Mouse (Mus musculus) adrenal gland, adult 10 weeks (tissue): ENCODE results near the gene Heg1. TPM values are rescaled to one million over a fixed set of nuclear protein-coding genes. Genes with fewer than 3 reads are reported as not detected.

Source experiments
- polyA plus RNA-seq: library from polyadenylated mRNA; stranded (reverse); fragments of 350-450 nt; fragmentation: Illumina TruSeq; extraction: RNeasy Lipid Tissue Mini Kit (QIAGEN cat#74804); gene quantifications from one replicate; pipeline ENCODE4 v1.2.3, GENCODE M21; 2014; ENCODE audit warnings: low read depth, low replicate concordance

Gene Heg1
- 32.8 TPM for polyA plus RNA-seq

DNA sequence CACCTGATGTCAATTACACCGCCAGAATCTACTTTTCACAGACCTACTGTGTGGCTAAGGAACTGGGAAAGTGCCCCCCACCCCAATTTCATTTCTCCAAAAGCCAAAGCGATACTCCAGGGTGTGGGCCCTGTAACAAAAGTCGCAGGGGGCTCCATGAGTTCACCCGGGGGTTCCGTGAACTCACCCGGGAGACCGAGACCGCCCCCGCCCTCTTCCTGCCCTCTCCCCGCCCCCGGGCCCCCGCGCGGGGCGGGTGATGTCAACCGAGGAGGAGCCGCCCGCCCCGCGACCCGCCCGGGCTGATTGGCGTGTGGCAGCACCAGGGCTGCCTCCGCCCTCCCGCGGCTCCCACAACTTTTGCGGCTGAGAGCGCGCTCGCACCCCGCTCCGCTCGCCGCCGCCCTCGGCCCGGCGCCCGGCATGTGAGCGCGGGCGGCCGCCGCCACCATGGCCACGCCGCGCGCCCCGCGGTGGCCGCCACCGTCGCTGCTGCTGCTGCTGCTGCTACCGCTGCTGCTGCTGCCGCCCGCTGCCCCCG, at the start of gene Heg1:
Gene Heg1 (plus strand): TSS at position 209 of the 541 bp plus-strand sequence.

DNA sequence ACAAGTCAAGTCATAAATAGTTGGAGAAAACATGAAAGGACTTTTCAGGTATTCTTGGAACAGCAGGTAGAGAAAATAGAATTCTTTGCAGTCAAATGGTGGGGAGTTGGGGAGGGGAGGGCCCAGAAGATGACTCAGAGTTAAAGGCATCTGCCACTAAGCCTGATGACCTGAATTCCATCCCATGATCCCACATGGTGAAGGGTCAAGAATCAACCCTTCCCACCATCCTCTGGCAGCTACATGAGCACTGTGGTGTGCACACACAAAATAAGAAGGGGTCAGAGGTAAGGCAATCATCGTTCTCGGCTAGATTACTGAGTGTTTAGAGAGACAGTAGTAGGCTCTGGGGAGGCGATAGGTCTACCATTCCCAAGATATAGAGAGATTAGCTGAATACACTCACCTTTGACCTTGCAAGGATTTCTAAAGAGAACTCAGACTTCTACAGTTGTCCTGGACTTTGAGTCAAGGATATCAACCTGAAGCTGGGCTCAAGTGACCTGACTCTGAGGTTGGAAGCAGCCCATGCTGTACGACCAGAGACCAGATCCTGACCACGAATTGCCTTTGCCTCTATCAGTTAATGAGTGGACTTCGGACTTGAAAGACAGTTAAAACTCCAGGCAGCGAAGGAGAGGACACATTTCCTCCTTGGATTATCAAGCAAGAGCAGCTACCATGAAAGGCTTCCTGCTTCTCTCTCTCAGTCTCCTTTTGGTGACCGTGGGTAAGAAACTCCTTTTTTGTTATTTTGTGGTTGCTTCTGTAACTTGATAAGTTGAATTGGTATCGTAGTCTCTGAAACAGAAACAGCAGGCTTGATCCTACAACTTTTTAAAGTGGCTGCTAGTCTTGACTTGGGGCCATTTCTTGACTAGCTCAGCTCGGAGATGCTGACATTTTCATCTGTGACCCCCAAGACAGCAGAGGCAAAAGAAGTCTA, 109.9 kb downstream of the Heg1 start, which contains the start of gene Muc13:
Gene Muc13 (plus strand): TSS at position 192 of the 946 bp plus-strand sequence.

Other genes starting within 250 kb of the Heg1 start
- 0.29 TPM for gene Slc12a8, start 167.0 kb upstream of the Heg1 start, polyA plus RNA-seq
- 0.17 TPM for gene Muc13, start 109.7 kb downstream of the Heg1 start, polyA plus RNA-seq
- 308 TPM for gene Itgb5, start 145.3 kb downstream of the Heg1 start, polyA plus RNA-seq